Mouse (Mus musculus) frontal cortex, postnatal 14 days (tissue): ENCODE results near the gene Vmn2r10.
"Not testable (repeated sequence)": the region's sequence is repeated elsewhere in the genome, so short reads cannot be mapped to it uniquely, and the experiment has no call there.

Source experiments
- DNase-seq, 2 experiments: peaks; one replicate each; pipeline ENCODE4 v3.0.0; 2022; ENCODE audit warnings: low spot score in 2 of 2

Gene Vmn2r10

GRCm38 (mm10) chr5:109006427-109006826, at the start of gene Vmn2r10:
Vmn2r10 (minus strand) TSS chr5:109006527.
- DNase-seq: not testable (repeated sequence)

DNA sequence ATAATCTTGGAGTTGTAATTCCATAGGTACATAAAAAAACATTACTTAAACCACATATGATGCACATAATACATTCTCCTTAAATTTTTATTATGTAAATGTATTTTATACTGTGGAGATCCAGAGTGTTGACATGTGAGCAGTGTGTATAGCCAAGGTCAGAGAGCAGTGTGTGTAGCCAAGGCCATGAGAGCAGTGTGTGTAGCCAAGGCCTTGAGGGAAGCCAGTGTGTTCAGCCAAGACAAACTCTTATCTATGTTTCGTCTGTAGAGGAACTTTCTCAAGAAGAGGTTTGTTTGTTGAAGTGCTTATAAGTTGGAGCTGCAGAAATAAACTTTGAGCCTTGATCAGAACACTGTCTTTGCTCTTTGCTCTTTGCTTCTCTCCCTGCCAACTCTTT, 49.0 kb upstream of the Vmn2r10 start:
- no peak for DNase-seq

- DNase-seq: no peak
Observed at GRCm38 (mm10) chr5:109032591-109032990, 26.3 kb upstream of the Vmn2r10 start.

DNA sequence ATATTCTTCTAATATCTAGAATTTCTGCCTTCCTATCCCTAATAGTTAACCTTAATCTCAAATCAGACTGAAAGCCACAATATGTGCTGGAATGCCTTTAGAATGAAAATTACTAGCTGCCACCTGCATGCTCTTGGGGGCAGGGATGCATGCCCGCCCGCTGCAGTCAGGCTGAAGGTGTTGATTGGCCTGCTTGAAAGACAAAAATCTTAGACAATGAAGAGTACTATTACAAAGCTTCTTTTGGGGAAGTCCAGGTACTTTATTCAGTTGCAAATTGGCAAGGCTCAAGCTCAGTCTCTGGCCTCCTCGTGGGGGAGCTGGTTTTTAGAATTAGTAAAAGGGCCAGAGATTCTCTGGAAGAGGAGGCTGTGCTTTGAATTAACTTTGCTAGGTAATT, 17.4 kb downstream of the Vmn2r10 start:
- no peak for DNase-seq
